Mouse (Mus musculus) lung, postnatal 10 days (tissue): ENCODE results near the gene Rp9.
A peak's percentile ranks its signal among the peaks of the same experiment; 100 is the strongest.

Experiments
- DNase-seq: peaks from one replicate; pipeline ENCODE4 v3.0.0; 2021

Gene Rp9

GRCm38 (mm10) chr9:22469643-22470042 lies at the start of gene Rp9:
Gene Rp9 (minus strand): TSS chr9:22469743.
- DNase-seq, result no peak

GRCm38 (mm10) chr9:22518394-22519041 lies 49.0 kb upstream of the Rp9 start:
- peak; percentile 50 for DNase-seq

- DNase-seq, result no peak
These were observed 45.5 kb upstream of the Rp9 start for GRCm38 (mm10) chr9:22515076-22515475.

GRCm38 (mm10) chr9:22505574-22505973 lies 36.0 kb upstream of the Rp9 start:
- no peak for DNase-seq

GRCm38 (mm10) chr9:22503581-22503980 lies 34.0 kb upstream of the Rp9 start:
- no peak for DNase-seq

- DNase-seq, result no peak
These were observed 33.4 kb upstream of the Rp9 start for GRCm38 (mm10) chr9:22502972-22503371.

GRCm38 (mm10) chr9:22497021-22497767 lies 27.7 kb upstream of the Rp9 start:
- no peak for DNase-seq

- no peak for DNase-seq
These were observed 25.6 kb upstream of the Rp9 start for GRCm38 (mm10) chr9:22495133-22495532.

- no peak for DNase-seq
These were observed 24.8 kb upstream of the Rp9 start for GRCm38 (mm10) chr9:22494203-22494807.

- no peak for DNase-seq
These were observed 19.4 kb upstream of the Rp9 start for GRCm38 (mm10) chr9:22488963-22489362.

- DNase-seq, result no peak
These were observed 16.7 kb upstream of the Rp9 start for GRCm38 (mm10) chr9:22486211-22486610.

GRCm38 (mm10) chr9:22484562-22485308 lies 15.2 kb upstream of the Rp9 start:
- DNase-seq, result peak; percentile 36

GRCm38 (mm10) chr9:22483866-22484561 lies 14.5 kb upstream of the Rp9 start:
- DNase-seq, result no peak

GRCm38 (mm10) chr9:22478946-22479345 lies 9.4 kb upstream of the Rp9 start:
- DNase-seq, result no peak

- no peak for DNase-seq
These were observed 6.7 kb upstream of the Rp9 start for GRCm38 (mm10) chr9:22476265-22476664.

- DNase-seq, result peak; percentile 95
These were observed 5.9 kb upstream of the Rp9 start, which contains the start of gene Bbs9 for GRCm38 (mm10) chr9:22475424-22475868. Gene Bbs9 (plus strand): TSS chr9:22475715.

- DNase-seq, result no peak
These were observed 664 bp downstream of the Rp9 start for GRCm38 (mm10) chr9:22468899-22469259.

GRCm38 (mm10) chr9:22468170-22468898 lies 1.2 kb downstream of the Rp9 start:
- DNase-seq, result peak; percentile 74

- peak; percentile 56 for DNase-seq
These were observed 2.0 kb downstream of the Rp9 start for GRCm38 (mm10) chr9:22467371-22468169.

GRCm38 (mm10) chr9:22466212-22466611 lies 3.3 kb downstream of the Rp9 start:
- DNase-seq, result no peak

- peak; percentile 41 for DNase-seq
These were observed 7.6 kb downstream of the Rp9 start for GRCm38 (mm10) chr9:22461946-22462345.
